In genomic region chr1:164905047-164905446, GRCm38 (mm10) we compare ENCODE assay signal across 9 mouse cellular contexts. TPM values are rescaled to one million over a fixed set of nuclear protein-coding genes. Genes with fewer than 3 reads are reported as not detected.
DNase-seq lines count a peak whose midpoint lies in the region; TF ChIP-seq lines count a peak whose summit lies in the region.
"Had no signal": no experiment of that assay in that cellular context is flagged by ENCODE, and none has a peak within 500 bp of the region (broad histone marks: within the 10 kb centered on the region; RNA-seq: fewer than 3 reads in every experiment).

No protein-coding gene starts in this region.

- no peak overlapping the region for H3K9ac ChIP-seq in heart, adult 2 months (ENCODE audit: low read depth, low read length)

- no peaks in the 10 kb centered on the region for H3K36me3 ChIP-seq in heart, adult 2 months (ENCODE audit: control insufficient read depth, insufficient read depth, low read length)

- H3K79me2 ChIP-seq in heart, adult 2 months (replicated peaks; ENCODE audit: control insufficient read depth, insufficient read depth, low read length), result no peaks in the 10 kb centered on the region

- peak; percentile 64 for TF ChIP-seq CTCF in cortical plate, adult 2 months (IDR thresholded peaks at IDR 0.05; ENCODE audit: extremely low read depth, insufficient read depth, low read length)
- TF ChIP-seq CTCF in heart, adult 2 months (IDR thresholded peaks at IDR 0.05), result peak; percentile 80

- H3K27ac ChIP-seq in cortical plate, adult 2 months (ENCODE audit: insufficient read depth, low read length), result no peak overlapping the region
- H3K27ac ChIP-seq in heart, adult 2 months, result no peak overlapping the region

- H3K4me1 ChIP-seq in cortical plate, adult 2 months (ENCODE audit: control insufficient read depth, insufficient read depth, low read length), result no peaks in the 10 kb centered on the region
- no peaks in the 10 kb centered on the region for H3K4me1 ChIP-seq in heart, adult 2 months (ENCODE audit: control insufficient read depth, insufficient read depth, low read length)

- peak; percentile 75 to 78 for DNase-seq in B cell, adult 2 months
- peak; percentile 17 for DNase-seq in Muller cell, postnatal 12 days (ENCODE audit: inconsistent ontology term)
- DNase-seq in heart, adult 2 months, result peak; percentile 57 to 65
- peak; percentile 69 for DNase-seq in kidney, adult 9 months
- DNase-seq in lung, postnatal 36 days, result peak; percentile 70
- peak; percentile 56 to 68 for DNase-seq in right cerebral cortex, postnatal 10 days (ENCODE audit: low spot score in 2 of 2)
- peak; percentile 7 for DNase-seq in yolk sac, embryonic 10.5 days (ENCODE audit: low spot score)

- intact Hi-C loops in heart, adult 2 months (cut with DNase I), result loop anchor here (2.0 kb wide), 1 partner anchor 538 kb away; no protein-coding TSS in a partner anchor

- H3K4me3 ChIP-seq in cortical plate, adult 2 months (ENCODE audit: insufficient read depth, low read length), result no peak overlapping the region
- no peak overlapping the region for H3K4me3 ChIP-seq in heart, adult 2 months

- 56% methylated on average over 4 of the region's 4 CpGs for WGBS in heart, adult 2 months

- TF ChIP-seq EP300 in heart, adult 2 months (IDR thresholded peaks at IDR 0.05; ENCODE audit: insufficient read depth, low read depth, low read length), result peak; percentile 64; the same call in 1 of the 2 replicates

- no peaks in the 10 kb centered on the region for H3K27me3 ChIP-seq in heart, adult 2 months (ENCODE audit: control insufficient read depth, insufficient read depth, low read length)

- no peak for TF ChIP-seq POLR2A in cortical plate, adult 2 months (IDR thresholded peaks at IDR 0.05; ENCODE audit: extremely low read depth, insufficient read depth, low read length)
- no peak for TF ChIP-seq POLR2A in heart, adult 2 months (IDR thresholded peaks at IDR 0.05; ENCODE audit: insufficient read depth, low read depth, low read length)

RNA-seq across cellular contexts. Expression of gene Xcl1, which starts 30.3 kb away (rescaled TPM):
- polyA plus RNA-seq in cortical plate, adult 2 months (2012; rRNA removed), result not detected in 2 replicates
- total RNA-seq in heart, adult 2 months (2021), result not detected
- 0.27 TPM in 1 of 2 replicates, not detected in the other for polyA plus RNA-seq in heart, adult 2 months (2012; rRNA removed)
- polyA plus RNA-seq: liver, embryonic 16.5 days had no signal

Comparison
In these comparisons a context has a peak if more than half of its experiments do, and no peak if none do; other contexts are left out.
1. DNase-seq: peak in every context shown above with its lines; median percentile 76 in B cell, adult 2 months; 70 in lung, postnatal 36 days; 69 in kidney, adult 9 months; 62 in right cerebral cortex, postnatal 10 days; 61 in heart, adult 2 months; 17 in Muller cell, postnatal 12 days; 7 in yolk sac, embryonic 10.5 days.